Mouse (Mus musculus) liver, embryonic 13.5 days (tissue): ENCODE results near the gene Agap1. TPM values are rescaled to one million over a fixed set of nuclear protein-coding genes. Genes with fewer than 3 reads are reported as not detected.
A peak's percentile ranks its signal among the peaks of the same experiment; 100 is the strongest.

ENCODE experiments used
- ATAC-seq: fragments of 200-750 bp; cut with Nextera tagmentation; 2 replicates; pipeline ENCODE4 v1.8.0; 2017; ENCODE audit warnings: low read depth, mild to moderate bottlenecking, moderate number of reproducible peaks, moderate library complexity
- DNase-seq: peaks from one replicate; pipeline ENCODE4 v3.0.0; 2022
- H3K27ac ChIP-seq: fragments of 300-500 bp; sonication (generic); 2 replicates; pipeline ENCODE4 v1.5.1; 2015; ENCODE audit warnings: moderate library complexity, mild to moderate bottlenecking, inconsistent platforms
- H3K27me3 ChIP-seq: fragments of 300-500 bp; sonication (generic); 2 replicates; pipeline ENCODE4 v1.6.1; 2015; ENCODE audit warnings: mild to moderate bottlenecking, inconsistent platforms
- H3K36me3 ChIP-seq: fragments of 300-500 bp; sonication (generic); 2 replicates; pipeline ENCODE4 v1.6.1; 2015; ENCODE audit warnings: mild to moderate bottlenecking, inconsistent platforms
- H3K4me1 ChIP-seq: fragments of 300-500 bp; sonication (generic); replicated peaks from 2 replicates; pipeline ENCODE4 v1.6.1; 2015; ENCODE audit warnings: inconsistent platforms
- H3K4me2 ChIP-seq: fragments of 300-500 bp; sonication (generic); 2 replicates; pipeline ENCODE4 v1.6.1; 2015; ENCODE audit warnings: inconsistent platforms, mild to moderate bottlenecking, moderate library complexity
- H3K4me3 ChIP-seq: fragments of 300-500 bp; sonication (generic); replicated peaks from 2 replicates; pipeline ENCODE4 v1.5.1; 2015; ENCODE audit warnings: mild to moderate bottlenecking, inconsistent platforms
- H3K9ac ChIP-seq: fragments of 300-500 bp; sonication (generic); 2 replicates; pipeline ENCODE4 v1.6.1; 2015; ENCODE audit warnings: mild to moderate bottlenecking, inconsistent platforms
- H3K9me3 ChIP-seq: fragments of 300-500 bp; sonication (generic); replicated peaks from 2 replicates; pipeline ENCODE4 v1.6.1; 2016; ENCODE audit warnings: inconsistent platforms
- WGBS: fragments of 180-500 bp; shearing (Covaris S2); methylation state at CpG from one replicate; pipeline ENCODE4 v1.1.7; 2015; ENCODE audit not compliant: insufficient replicate concordance; 5-methylcytosine and 5-hydroxymethylcytosine counted together
- polyA plus RNA-seq: library from polyadenylated mRNA; unstranded; fragments of >200 nt; fragmentation: Nextera tagmentation; extraction: Ambion mirVana; gene quantifications from 2 replicates; pipeline ENCODE4 v1.2.1, GENCODE M21; 2015

The Agap1 gene
- polyA plus RNA-seq, 1 experiment from 2014 or later: 1.2 TPM

DNA sequence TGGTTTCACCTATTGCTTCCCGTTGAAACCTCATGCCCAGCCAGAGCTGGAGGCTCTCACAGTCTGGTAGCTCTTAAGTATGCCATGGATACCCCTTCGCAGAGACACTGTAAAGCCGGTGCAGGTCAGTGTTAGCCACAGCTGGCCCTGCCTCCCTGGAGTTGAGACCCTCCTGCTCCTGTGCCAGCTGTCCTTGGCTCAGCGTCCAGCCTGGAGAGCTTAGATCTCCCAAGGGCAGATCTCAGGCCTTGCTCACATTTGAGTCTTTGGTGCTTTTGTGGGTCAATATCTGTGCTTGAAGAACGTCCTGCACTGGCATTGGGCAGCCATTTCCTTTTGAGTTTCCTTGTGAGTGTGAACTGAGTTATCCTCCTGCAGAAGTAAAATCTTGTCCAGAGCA, 7.3 kb downstream of the Agap1 start:
- H3K9me3 ChIP-seq: no peaks in the 10 kb centered on the region
- no peak overlapping the region for H3K9ac ChIP-seq
- peaks cover 33% of the 10 kb centered on the region for H3K4me1 ChIP-seq
- H3K36me3 ChIP-seq: no peaks in the 10 kb centered on the region
- WGBS: 51% methylated on average over 5 of the region's 5 CpGs
- H3K27me3 ChIP-seq: 0 out of 2 replicates have a peak, but pooled peaks cover under 1% of the 10 kb centered on the region
- no peak overlapping the region for H3K4me2 ChIP-seq
- no peak for ATAC-seq
- no peak for DNase-seq
- no peak overlapping the region for H3K4me3 ChIP-seq
- H3K27ac ChIP-seq: no peak overlapping the region

DNA sequence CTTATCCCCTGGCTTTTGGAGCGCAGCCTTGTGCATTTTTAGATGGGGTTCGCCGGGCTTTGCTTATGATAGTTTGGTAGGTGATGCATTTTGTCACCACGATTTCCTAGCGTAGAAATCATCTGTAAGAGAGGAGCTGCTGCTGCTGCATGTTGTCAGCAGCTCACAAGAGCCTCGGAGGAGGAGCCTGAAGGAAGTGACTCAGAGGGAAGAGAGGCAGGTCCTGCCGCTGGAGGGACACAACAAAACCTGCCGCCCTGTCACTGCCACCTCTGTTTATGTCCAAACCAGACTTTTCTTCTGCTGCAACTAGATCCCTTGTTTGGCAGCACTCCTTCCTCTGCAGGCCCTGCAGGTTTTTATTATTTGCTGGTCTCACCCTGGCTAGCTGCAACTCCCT, 8.5 kb downstream of the Agap1 start:
- DNase-seq (no peak), ATAC-seq (no peak)
- Histone ChIP-seq H3K9me3 (no peaks in the 10 kb centered on the region), H3K36me3 (no peaks in the 10 kb centered on the region), H3K9ac (no peak overlapping the region), H3K4me2 (no peak overlapping the region), H3K27ac (no peak overlapping the region), H3K4me3 (no peak overlapping the region), H3K27me3 (no peaks in the 10 kb centered on the region), H3K4me1 (peaks cover 45% of the 10 kb centered on the region)
- WGBS: 21% methylated on average over 8 of the region's 8 CpGs

DNA sequence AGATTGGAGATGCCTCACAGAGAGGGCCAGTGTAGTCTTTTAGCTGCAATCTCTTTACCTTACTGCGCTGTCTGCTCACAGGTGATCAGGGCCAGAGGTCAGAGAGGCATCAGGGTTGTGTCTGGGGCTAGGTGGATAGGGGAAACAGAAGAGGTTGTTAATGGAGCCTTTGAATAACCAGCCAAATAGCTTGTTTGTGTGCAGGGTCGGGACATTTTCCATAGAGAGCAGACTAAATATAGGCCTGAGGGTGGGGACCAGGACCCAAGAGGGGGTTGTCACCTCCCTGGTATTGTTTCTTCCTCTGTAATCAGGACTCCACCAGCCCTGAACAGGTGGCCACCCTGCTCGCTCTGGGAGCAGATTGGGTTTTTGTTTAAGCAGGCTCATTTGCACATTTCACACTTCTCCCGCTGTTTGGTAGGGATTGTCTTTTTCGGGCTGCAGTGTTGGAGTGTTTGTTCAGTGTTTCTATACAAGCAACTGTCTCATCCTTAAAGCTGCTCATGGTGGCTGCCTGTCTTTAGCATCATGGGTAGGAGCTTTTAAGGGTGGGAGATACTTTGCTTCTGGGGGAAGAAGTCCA, 10.9 kb downstream of the Agap1 start:
- Histone ChIP-seq H3K36me3 (no peaks in the 10 kb centered on the region), H3K9me3 (no peaks in the 10 kb centered on the region), H3K4me2 (no peak overlapping the region), H3K4me3 (no peak overlapping the region), H3K27me3 (no peaks in the 10 kb centered on the region), H3K9ac (no peak overlapping the region), H3K27ac (no peak overlapping the region), H3K4me1 (peaks cover 66% of the 10 kb centered on the region)
- 43% methylated on average over 5 of the region's 5 CpGs for WGBS
- ATAC-seq: no peak
- no peak for DNase-seq

GRCm38 (mm10) chr1:89467321-89468069, 12.9 kb downstream of the Agap1 start:
- WGBS: 23% methylated on average over 6 of the region's 6 CpGs
- no peaks in the 10 kb centered on the region for H3K27me3 ChIP-seq
- peak; percentile 6 for DNase-seq
- peak overlapping the region; percentile 35 for H3K4me2 ChIP-seq
- no peaks in the 10 kb centered on the region for H3K9me3 ChIP-seq
- peak; percentile 70 for ATAC-seq
- peak overlapping the region; percentile 64 for H3K27ac ChIP-seq
- H3K36me3 ChIP-seq: no peaks in the 10 kb centered on the region
- H3K4me3 ChIP-seq: no peak overlapping the region
- H3K9ac ChIP-seq: no peak overlapping the region
- H3K4me1 ChIP-seq: peaks cover 72% of the 10 kb centered on the region

GRCm38 (mm10) chr1:89468141-89468540, 13.5 kb downstream of the Agap1 start:
- Histone ChIP-seq H3K9ac (no peak overlapping the region), H3K4me2 (peak overlapping the region; percentile 35; the same call in 1 of the 2 replicates), H3K9me3 (no peaks in the 10 kb centered on the region), H3K4me3 (no peak overlapping the region), H3K27me3 (no peaks in the 10 kb centered on the region), H3K4me1 (peaks cover 65% of the 10 kb centered on the region), H3K36me3 (no peaks in the 10 kb centered on the region), H3K27ac (no peak overlapping the region; the same call in 1 of the 2 replicates)
- no peak for ATAC-seq
- DNase-seq: no peak
- WGBS: 48% methylated on average over 3 of the region's 3 CpGs

DNA sequence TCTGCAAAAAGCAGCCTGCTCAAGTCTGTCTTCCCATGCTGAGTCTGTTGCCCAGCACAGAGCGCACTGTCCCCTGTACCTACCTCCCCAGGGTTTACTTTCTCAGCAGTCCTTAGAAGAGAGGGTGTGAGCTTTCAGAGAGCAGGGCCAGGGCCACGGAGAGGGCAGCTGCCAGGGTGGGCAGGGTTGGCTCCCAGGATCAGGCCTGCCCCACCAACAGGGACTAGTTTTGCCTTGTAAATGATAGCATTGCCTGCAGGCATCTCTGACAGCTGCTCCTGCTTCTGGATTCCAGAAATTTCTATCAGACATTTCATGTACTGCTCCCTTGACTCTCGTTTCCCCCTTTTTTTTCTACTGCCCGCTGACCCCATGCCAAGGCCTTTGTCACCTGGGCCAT, 16.8 kb downstream of the Agap1 start:
- 64% methylated on average over 4 of the region's 4 CpGs for WGBS
- peaks cover 60% of the 10 kb centered on the region for H3K4me1 ChIP-seq
- no peak overlapping the region for H3K4me2 ChIP-seq
- no peaks in the 10 kb centered on the region for H3K36me3 ChIP-seq
- no peak overlapping the region for H3K27ac ChIP-seq
- no peak for DNase-seq
- no peaks in the 10 kb centered on the region for H3K27me3 ChIP-seq
- H3K9ac ChIP-seq: no peak overlapping the region
- no peaks in the 10 kb centered on the region for H3K9me3 ChIP-seq
- ATAC-seq: no peak
- H3K4me3 ChIP-seq: no peak overlapping the region

DNA sequence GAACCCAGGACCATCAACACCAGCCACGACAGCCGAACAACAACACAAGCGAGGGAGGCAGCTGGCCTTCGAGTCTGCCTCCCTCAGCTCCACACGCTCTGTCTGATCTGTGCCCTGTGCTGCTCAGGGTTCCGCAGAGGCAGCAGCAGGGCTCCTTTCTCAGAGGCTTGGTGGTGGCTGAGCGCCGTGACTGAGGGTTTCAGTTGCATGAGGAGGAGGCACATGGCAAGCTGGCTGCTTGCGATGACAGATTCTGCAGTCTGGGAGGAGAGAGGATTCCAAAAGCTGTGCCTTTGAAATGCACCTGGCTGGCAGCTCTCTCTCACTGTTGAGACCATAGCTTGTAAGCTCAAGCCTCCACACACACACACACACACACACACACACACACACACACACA, 17.3 kb downstream of the Agap1 start:
- Histone ChIP-seq H3K4me3 (no peak overlapping the region), H3K9ac (no peak overlapping the region), H3K4me1 (peaks cover 55% of the 10 kb centered on the region), H3K9me3 (no peaks in the 10 kb centered on the region), H3K27ac (no peak overlapping the region), H3K27me3 (no peaks in the 10 kb centered on the region), H3K4me2 (no peak overlapping the region), H3K36me3 (no peaks in the 10 kb centered on the region)
- DNase-seq (no peak), ATAC-seq (no peak)
- 79% methylated on average over 9 of the region's 9 CpGs for WGBS

GRCm38 (mm10) chr1:89473946-89474345, 19.3 kb downstream of the Agap1 start:
- Histone ChIP-seq H3K4me2 (no peak overlapping the region), H3K36me3 (no peaks in the 10 kb centered on the region), H3K27ac (no peak overlapping the region), H3K4me3 (no peak overlapping the region), H3K9me3 (no peaks in the 10 kb centered on the region), H3K27me3 (no peaks in the 10 kb centered on the region), H3K9ac (no peak overlapping the region), H3K4me1 (peaks cover 34% of the 10 kb centered on the region)
- 58% methylated on average over 5 of the region's 5 CpGs for WGBS
- no peak for DNase-seq
- ATAC-seq: peak; percentile 65

- Histone ChIP-seq H3K36me3 (no peaks in the 10 kb centered on the region), H3K4me1 (peaks cover 27% of the 10 kb centered on the region), H3K9me3 (no peaks in the 10 kb centered on the region), H3K27ac (no peak overlapping the region), H3K27me3 (no peaks in the 10 kb centered on the region), H3K9ac (no peak overlapping the region), H3K4me3 (no peak overlapping the region), H3K4me2 (no peak overlapping the region)
- 61% methylated on average over 9 of the region's 9 CpGs for WGBS
- no peak for ATAC-seq
- no peak for DNase-seq
These were observed 20.2 kb downstream of the Agap1 start for GRCm38 (mm10) chr1:89474853-89475252.

GRCm38 (mm10) chr1:89477033-89477432, 22.4 kb downstream of the Agap1 start:
- Histone ChIP-seq H3K27ac (no peak overlapping the region), H3K4me2 (no peak overlapping the region), H3K4me1 (peaks cover 19% of the 10 kb centered on the region), H3K9me3 (no peaks in the 10 kb centered on the region), H3K9ac (no peak overlapping the region), H3K36me3 (no peaks in the 10 kb centered on the region), H3K27me3 (no peaks in the 10 kb centered on the region), H3K4me3 (no peak overlapping the region)
- ATAC-seq: no peak
- WGBS: 64% methylated on average over 5 of the region's 5 CpGs
- DNase-seq: no peak

DNA sequence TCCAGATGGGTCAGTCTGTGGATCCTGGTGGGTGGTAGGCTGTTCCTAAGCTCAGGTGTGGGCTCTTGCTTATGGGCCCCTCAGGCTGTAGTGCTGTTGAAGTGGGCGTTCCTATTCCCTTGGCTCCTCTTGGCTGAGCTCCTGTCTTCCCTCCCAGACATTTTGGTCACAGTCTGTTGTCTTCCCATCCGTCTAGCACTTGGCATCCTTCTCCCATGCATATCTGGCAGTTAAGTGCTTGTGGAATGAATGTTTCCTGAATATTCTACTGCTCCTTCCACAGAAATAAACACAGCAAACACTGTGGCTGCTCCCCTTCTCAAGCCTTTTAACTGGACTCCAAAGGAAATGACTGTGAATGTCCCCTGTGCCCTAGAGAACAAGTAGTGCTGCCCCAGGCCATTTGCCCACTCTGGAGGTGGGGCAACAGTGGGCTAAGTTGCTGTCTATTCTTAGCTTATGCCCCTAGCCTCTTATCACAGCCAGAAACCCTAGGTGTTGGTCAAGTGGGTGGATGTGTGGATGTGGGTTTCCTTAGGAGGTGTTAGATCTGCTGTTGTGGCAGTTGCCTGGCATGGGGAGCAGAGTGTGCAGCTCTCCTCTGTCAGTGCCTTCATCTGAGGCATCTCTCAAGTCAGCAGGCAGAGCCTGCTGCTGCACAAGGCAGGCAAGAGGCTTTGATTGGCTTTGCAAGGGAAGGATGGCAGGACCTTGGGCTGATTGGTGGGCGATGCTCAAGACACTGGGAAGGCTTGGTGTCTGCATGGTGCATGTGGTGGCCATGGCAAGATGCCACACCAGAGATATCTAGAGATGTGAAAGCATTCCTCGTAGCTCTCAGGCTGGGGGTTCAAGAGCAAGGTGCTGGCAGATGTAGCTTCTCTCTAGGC, 24.2 kb downstream of the Agap1 start:
- no peak overlapping the region for H3K4me3 ChIP-seq
- no peaks in the 10 kb centered on the region for H3K27me3 ChIP-seq
- ATAC-seq (no peak), DNase-seq (no peak)
- H3K36me3 ChIP-seq: no peaks in the 10 kb centered on the region
- 52% methylated on average over 4 of the region's 4 CpGs for WGBS
- no peak overlapping the region for H3K27ac ChIP-seq
- H3K4me2 ChIP-seq: no peak overlapping the region
- peaks cover 18% of the 10 kb centered on the region for H3K4me1 ChIP-seq
- H3K9ac ChIP-seq: no peak overlapping the region
- H3K9me3 ChIP-seq: no peaks in the 10 kb centered on the region
